Mouse (Mus musculus) megakaryocyte, embryonic 14.5 days (primary cell): Measurements from ENCODE around the gene Serpine1. TPM values are rescaled to one million over a fixed set of nuclear protein-coding genes. Genes with fewer than 3 reads are reported as not detected.
A peak's percentile ranks its signal among the peaks of the same experiment; 100 is the strongest.

ENCODE experiments used
- H3K27me3 ChIP-seq: replicated peaks from 2 replicates; pipeline ENCODE3; 2012; ENCODE audit warnings: inconsistent platforms
- H3K36me3 ChIP-seq: replicated peaks from 2 replicates; pipeline ENCODE3; 2012; ENCODE audit warnings: low read length, inconsistent platforms, mixed read lengths
- H3K4me1 ChIP-seq: 2 replicates; pipeline ENCODE4 v1.6.1; 2012; ENCODE audit warnings: inconsistent platforms
- H3K4me3 ChIP-seq: replicated peaks from 2 replicates; pipeline ENCODE3; 2012; ENCODE audit warnings: moderate library complexity, mild to moderate bottlenecking, inconsistent platforms
- H3K9me3 ChIP-seq: 2 replicates; pipeline ENCODE4 v1.6.1; 2012; ENCODE audit warnings: inconsistent platforms
- FLI1 ChIP-seq: IDR thresholded peaks from 2 replicates; pipeline ENCODE4 v1.6.1; 2012; ENCODE audit warnings: low read length, inconsistent platforms, mixed read lengths
- GATA1 ChIP-seq: IDR thresholded peaks from 3 replicates; pipeline ENCODE4 v1.6.1; 2012; ENCODE audit warnings: mixed read lengths, low read length, inconsistent platforms, borderline replicate concordance
- polyA plus RNA-seq: library from polyadenylated mRNA; stranded (reverse); fragments of >175 nt; gene quantifications from 2 replicates; pipeline ENCODE4 v1.2.3, GENCODE M21; 2012; ENCODE audit warnings: low replicate concordance; ENCODE audit not compliant: insufficient read depth

The Serpine1 gene
- polyA plus RNA-seq, 1 experiment: 0.17 TPM

DNA sequence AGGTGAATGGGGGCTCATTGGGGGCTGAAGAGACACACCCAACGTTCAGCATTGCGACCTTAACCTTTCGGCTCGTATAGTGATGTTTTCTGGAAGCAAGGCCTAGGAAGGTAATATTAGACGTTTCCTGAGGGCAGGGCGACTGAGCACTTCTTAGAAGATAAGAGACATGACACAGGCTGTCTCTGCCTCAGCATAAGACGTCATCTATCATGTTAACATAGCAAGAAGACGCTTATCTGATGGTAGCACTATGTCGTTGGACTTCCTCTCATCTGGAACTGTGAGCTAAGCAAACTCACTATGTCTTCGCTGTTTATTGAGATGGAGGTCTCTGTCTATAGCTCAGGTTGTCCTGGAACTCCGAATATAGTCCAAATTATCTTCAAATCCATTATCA, 26.4 kb upstream of the Serpine1 start:
- peaks cover 73% of the 10 kb centered on the region for H3K4me1 ChIP-seq
- H3K9me3 ChIP-seq: 0 out of 2 replicates have a peak, but pooled peaks cover 7% of the 10 kb centered on the region
- H3K36me3 ChIP-seq: no peaks in the 10 kb centered on the region
- no peaks in the 10 kb centered on the region for H3K27me3 ChIP-seq
- H3K4me3 ChIP-seq: peak overlapping the region; percentile 26
- TF ChIP-seq FLI1 (no peak), GATA1 (no peak)

GRCm38 (mm10) chr5:137096037-137096436, 24.0 kb upstream of the Serpine1 start:
- no peaks in the 10 kb centered on the region for H3K27me3 ChIP-seq
- H3K9me3 ChIP-seq: 0 out of 2 replicates have a peak, but pooled peaks cover 7% of the 10 kb centered on the region
- H3K4me1 ChIP-seq: peaks cover 67% of the 10 kb centered on the region
- H3K4me3 ChIP-seq: no peak overlapping the region
- TF ChIP-seq GATA1 (no peak), FLI1 (no peak)
- no peaks in the 10 kb centered on the region for H3K36me3 ChIP-seq

GRCm38 (mm10) chr5:137095135-137095534, 23.1 kb upstream of the Serpine1 start:
- Histone ChIP-seq H3K4me1 (peaks cover 60% of the 10 kb centered on the region), H3K4me3 (no peak overlapping the region), H3K27me3 (no peaks in the 10 kb centered on the region), H3K9me3 (0 out of 2 replicates have a peak, but pooled peaks cover 7% of the 10 kb centered on the region), H3K36me3 (no peaks in the 10 kb centered on the region)
- TF ChIP-seq FLI1 (no peak), GATA1 (no peak)

GRCm38 (mm10) chr5:137093720-137094119, 21.7 kb upstream of the Serpine1 start:
- Histone ChIP-seq H3K4me3 (no peak overlapping the region), H3K27me3 (no peaks in the 10 kb centered on the region), H3K9me3 (0 out of 2 replicates have a peak, but pooled peaks cover 7% of the 10 kb centered on the region), H3K4me1 (peaks cover 47% of the 10 kb centered on the region), H3K36me3 (no peaks in the 10 kb centered on the region)
- TF ChIP-seq GATA1 (no peak), FLI1 (no peak)

GRCm38 (mm10) chr5:137091560-137091959, 19.5 kb upstream of the Serpine1 start:
- H3K36me3 ChIP-seq: no peaks in the 10 kb centered on the region
- H3K9me3 ChIP-seq: peaks cover 13% of the 10 kb centered on the region
- H3K4me3 ChIP-seq: peak overlapping the region; percentile 44
- no peaks in the 10 kb centered on the region for H3K27me3 ChIP-seq
- TF ChIP-seq FLI1: no peak
- no peak for TF ChIP-seq GATA1
- peaks cover 59% of the 10 kb centered on the region for H3K4me1 ChIP-seq

DNA sequence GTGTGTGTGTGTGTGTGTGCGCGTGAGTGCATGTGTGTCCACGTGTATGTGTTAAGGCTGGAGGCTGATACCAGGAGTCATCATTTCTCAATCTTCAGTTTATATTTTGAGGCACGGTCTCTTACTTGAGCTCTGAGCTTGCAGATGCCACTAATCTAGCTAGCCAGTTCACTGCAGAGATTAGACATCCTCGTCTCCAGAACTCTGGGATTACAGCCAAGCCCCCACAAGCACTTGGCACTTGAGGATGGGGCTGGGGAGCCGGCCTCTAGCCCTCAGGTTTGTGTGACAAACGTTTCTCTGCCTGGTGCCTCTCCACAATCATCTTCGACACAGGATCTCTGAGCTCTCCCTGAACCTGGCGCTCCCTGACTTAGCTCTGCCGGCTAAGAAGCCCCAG, 18.8 kb upstream of the Serpine1 start:
- TF ChIP-seq FLI1: no peak
- Histone ChIP-seq H3K4me3 (no peak overlapping the region), H3K27me3 (peaks cover 2% of the 10 kb centered on the region), H3K36me3 (no peaks in the 10 kb centered on the region), H3K4me1 (peaks cover 64% of the 10 kb centered on the region), H3K9me3 (peaks cover 18% of the 10 kb centered on the region)

GRCm38 (mm10) chr5:137087410-137087809, 15.3 kb upstream of the Serpine1 start:
- peaks cover 2% of the 10 kb centered on the region for H3K27me3 ChIP-seq
- peaks cover 74% of the 10 kb centered on the region for H3K4me1 ChIP-seq
- no peaks in the 10 kb centered on the region for H3K36me3 ChIP-seq
- no peak overlapping the region for H3K4me3 ChIP-seq
- TF ChIP-seq FLI1: no peak
- TF ChIP-seq GATA1: no peak
- H3K9me3 ChIP-seq: peaks cover 23% of the 10 kb centered on the region

- Histone ChIP-seq H3K36me3 (no peaks in the 10 kb centered on the region), H3K9me3 (peaks cover 28% of the 10 kb centered on the region), H3K4me1 (peaks cover 70% of the 10 kb centered on the region), H3K27me3 (peaks cover 2% of the 10 kb centered on the region), H3K4me3 (no peak overlapping the region)
- TF ChIP-seq GATA1 (no peak), FLI1 (no peak)
Measured at GRCm38 (mm10) chr5:137085731-137086130, 13.7 kb upstream of the Serpine1 start.

GRCm38 (mm10) chr5:137085021-137085420, 13.0 kb upstream of the Serpine1 start:
- peaks cover 2% of the 10 kb centered on the region for H3K27me3 ChIP-seq
- no peak for TF ChIP-seq GATA1
- no peaks in the 10 kb centered on the region for H3K36me3 ChIP-seq
- no peak overlapping the region for H3K4me3 ChIP-seq
- H3K4me1 ChIP-seq: peaks cover 77% of the 10 kb centered on the region
- peaks cover 28% of the 10 kb centered on the region for H3K9me3 ChIP-seq

DNA sequence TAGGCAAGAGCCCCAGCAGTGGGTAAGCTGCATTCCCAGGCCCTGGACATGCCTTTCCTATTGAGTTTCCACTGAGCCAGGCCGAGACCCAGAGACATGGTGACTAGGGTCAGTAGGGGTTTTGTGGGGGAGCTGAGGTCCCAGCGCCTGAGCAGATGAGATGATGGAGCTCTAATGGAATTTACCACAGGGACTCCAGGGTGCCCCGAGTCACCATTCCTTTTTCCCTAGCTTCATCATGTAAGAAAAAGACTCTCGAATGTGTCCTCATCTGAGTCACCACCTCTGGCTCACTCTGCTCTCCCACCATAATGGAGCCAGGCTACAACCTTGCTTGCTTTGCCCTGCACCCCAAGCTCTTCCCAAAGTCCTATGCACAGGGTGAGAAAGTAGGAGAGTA, 11.0 kb upstream of the Serpine1 start:
- peaks cover 91% of the 10 kb centered on the region for H3K4me1 ChIP-seq
- TF ChIP-seq GATA1: no peak
- TF ChIP-seq FLI1: no peak
- no peak overlapping the region for H3K4me3 ChIP-seq
- peaks cover 28% of the 10 kb centered on the region for H3K9me3 ChIP-seq
- H3K36me3 ChIP-seq: no peaks in the 10 kb centered on the region
- peaks cover 2% of the 10 kb centered on the region for H3K27me3 ChIP-seq

- peaks cover 90% of the 10 kb centered on the region for H3K4me1 ChIP-seq
- no peak for TF ChIP-seq GATA1
- TF ChIP-seq FLI1: no peak
- 0 out of 2 replicates have a peak, but pooled peaks cover 4% of the 10 kb centered on the region for H3K9me3 ChIP-seq
- peak overlapping the region; percentile 35 for H3K4me3 ChIP-seq
- H3K36me3 ChIP-seq: no peaks in the 10 kb centered on the region
- no peaks in the 10 kb centered on the region for H3K27me3 ChIP-seq
Measured at GRCm38 (mm10) chr5:137079849-137080248, 7.8 kb upstream of the Serpine1 start.
